Mouse (Mus musculus) erythroid progenitor cell, adult 5-6 weeks (primary cell): ENCODE data around the gene Ctu2. TPM values are rescaled to one million over a fixed set of nuclear protein-coding genes. Genes with fewer than 3 reads are reported as not detected.

Source experiments
- ATAC-seq: replicated peaks from 2 replicates; pipeline ENCODE4 v1.8.0; 2016; ENCODE audit warnings: moderate number of reproducible peaks, mild to moderate bottlenecking, moderate TSS enrichment, inconsistent platforms; ENCODE audit not compliant: poor library complexity, low FRiP score, severe bottlenecking
- total RNA-seq, 2 experiments: library from RNA; stranded (forward) in 1 of 2; stranded (reverse) in 1 of 2; fragments of 150-400 nt in 1 of 2; fragments of 186-747, 209-891 nt in 1 of 2; gene quantifications; 2 replicates each; pipeline versions ENCODE4 v1.2.3 to v1.2.4; 2015 to 2017; ENCODE audit warnings: low replicate concordance in 2 of 2

Gene Ctu2
- 7.1 and 9.7 TPM in 2 replicates for total RNA-seq (2015; ENCODE audit: low replicate concordance)
- total RNA-seq (2017; ENCODE audit: low replicate concordance) = 0.23 and 0.51 TPM in 2 replicates

GRCm38 (mm10) chr8:122475580-122476320 is at the start of gene Ctu2, which contains the start of gene Rnf166:
Ctu2 (plus strand) TSS chr8:122476143.
Rnf166 (minus strand) TSS chr8:122476064.
- peak; percentile 86 for ATAC-seq

GRCm38 (mm10) chr8:122426145-122426544 is 49.8 kb upstream of the Ctu2 start:
- no peak for ATAC-seq

- ATAC-seq = no peak
Observed at GRCm38 (mm10) chr8:122427607-122428006, 48.3 kb upstream of the Ctu2 start.

DNA sequence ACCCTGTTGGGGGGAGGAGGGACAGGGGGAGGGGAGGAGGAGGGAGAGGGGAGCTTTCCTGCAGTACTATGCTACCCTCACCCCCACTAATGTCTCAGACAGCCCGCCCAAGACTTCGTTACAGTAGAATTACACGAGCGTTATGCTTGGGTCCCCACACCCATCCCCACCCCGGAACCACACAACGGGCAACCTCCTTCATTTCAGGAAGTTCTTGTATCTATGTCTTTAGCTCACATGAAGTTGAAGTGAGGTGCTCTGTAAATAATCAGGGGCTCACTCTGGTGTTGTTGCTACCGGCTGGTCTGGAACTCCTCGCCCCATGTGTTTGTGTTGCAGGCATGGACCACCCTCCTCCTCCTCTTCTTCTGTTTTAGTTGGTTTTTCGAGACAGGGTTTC is 47.8 kb upstream of the Ctu2 start:
- no peak for ATAC-seq

DNA sequence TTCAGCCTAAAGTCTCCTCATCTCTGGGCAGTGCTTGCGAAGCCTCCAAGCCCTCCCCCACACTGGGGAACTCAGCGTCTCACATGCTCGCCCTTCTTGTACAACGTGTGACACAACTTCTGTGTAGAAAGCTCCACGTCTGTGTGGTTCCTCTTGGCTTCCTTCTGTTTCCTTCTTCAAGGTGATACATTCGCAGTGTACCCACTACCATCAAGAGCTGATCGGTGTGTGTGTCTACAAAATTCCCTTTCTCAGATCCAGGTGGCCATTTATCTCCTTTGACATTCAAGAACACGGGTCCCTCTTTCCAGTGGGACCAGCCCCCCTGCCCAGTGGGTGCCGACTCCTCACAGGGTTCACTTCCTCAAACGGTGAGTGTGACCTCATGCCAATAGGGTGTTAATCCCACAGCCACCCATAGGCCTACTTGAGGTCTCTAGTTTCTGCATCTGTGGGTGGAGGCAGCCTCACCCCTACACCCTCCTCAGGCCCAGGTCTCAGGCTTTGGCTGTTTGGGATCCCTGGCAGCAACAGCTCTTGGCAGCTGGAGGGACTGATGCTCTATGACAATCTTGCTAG is 45.8 kb upstream of the Ctu2 start:
- no peak for ATAC-seq

DNA sequence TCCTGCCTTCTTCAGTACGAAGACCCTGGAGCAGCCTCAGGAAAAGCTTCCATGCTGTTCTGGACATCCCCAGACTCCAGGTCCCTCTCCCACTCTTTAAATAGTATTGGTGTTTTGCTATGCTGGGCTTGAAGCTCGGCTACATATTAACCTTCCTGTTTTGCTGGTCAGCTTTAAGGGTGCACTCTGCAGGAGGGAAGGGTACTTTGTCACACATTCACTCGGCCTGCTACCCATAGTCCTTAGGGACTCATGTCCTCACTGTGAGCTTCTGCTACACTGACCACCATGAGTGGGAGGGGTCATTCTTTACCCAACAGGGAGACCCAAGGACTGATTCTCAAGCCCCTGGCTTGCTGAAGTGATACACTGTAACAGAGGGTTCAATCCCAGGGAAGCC is 45.3 kb upstream of the Ctu2 start:
- no peak for ATAC-seq

DNA sequence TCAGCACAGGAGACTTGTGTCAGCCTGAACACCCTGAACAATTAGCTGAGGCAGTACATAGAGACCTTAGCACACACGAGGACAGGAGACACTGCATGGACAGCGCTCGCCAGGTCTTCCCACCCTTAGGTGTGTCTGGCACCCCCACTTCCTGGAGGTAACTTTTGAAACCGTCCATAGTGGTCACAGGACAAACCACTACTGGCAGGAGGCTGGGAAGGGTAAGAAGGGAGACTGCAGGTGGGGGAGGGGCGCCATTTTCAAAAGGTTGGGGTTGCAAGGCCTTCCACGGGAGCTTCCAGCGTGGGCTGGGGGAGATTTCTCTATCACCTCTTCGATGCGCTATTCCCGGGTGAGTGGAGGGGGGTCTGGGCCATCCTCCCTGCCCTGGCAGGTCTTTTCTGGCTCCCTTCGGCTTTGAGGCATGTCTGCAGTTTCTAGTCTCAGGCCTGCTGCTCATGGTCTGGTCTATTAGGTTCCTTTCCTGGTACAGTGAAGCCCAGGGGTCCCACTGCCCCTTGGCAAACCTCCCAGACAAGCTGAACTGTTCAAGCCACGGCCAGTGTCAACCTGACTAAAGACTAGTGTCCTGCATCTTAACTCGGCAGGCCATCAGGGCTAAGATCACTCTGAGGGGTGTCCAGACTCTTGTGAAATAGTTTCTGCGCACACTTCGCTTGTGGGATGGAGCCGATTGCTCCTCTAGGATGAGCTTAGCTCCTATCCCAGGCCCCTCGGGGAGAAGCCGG is 44.1 kb upstream of the Ctu2 start:
- ATAC-seq = no peak

GRCm38 (mm10) chr8:122432443-122433268 is 43.3 kb upstream of the Ctu2 start, which contains the start of gene Cyba:
Cyba (minus strand) TSS chr8:122432930.
- ATAC-seq = no peak

DNA sequence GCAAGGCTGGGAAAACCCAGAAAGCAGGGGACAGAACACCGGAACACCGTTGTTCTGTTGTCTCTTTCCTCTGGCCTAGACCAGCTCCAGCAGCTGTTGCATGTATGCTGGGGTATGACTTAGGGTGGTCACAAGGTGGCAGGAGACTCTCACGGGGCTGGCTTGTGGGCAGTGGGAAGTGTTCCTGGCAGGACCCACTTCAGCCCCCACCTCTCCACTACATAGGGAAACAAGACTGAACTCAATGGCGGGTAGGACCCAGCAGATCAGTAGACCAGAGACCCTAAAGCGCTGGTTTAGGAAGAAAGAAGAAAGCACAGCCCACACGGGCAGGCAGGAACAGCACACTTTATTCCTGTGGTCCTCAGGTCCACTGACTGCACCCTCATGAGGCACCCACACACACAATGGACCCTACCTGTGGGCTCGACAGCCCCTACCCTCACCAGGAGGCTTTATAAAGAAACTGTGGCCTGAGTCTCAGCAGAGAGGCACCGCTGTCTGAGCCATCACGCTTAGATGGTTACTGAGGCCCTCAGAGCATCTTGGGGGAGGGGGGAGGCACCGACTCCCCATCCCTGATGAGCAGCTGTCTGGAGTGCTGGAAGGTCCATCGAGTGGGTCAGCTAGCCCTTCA is 42.6 kb upstream of the Ctu2 start:
- no peak for ATAC-seq

GRCm38 (mm10) chr8:122435375-122435774 is 40.6 kb upstream of the Ctu2 start:
- ATAC-seq = no peak

DNA sequence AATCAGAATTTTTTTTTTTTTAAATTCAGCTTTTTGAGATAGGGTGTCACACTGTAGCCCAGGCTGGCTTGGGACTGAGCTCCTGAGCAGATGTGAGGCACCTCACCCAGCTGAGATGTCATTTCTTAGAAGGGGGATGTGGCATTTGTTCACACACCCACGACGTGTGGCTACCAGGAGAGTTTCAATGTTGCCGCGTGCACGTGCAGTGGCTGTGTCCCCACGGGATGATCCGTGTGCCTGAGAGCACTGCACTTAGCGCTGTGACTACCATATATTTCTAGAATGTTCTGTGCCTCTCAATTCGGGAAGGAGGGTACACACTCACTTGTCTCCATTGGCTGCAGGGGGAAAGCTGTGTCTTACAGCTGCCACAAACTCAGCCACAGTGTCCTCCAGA is 39.8 kb upstream of the Ctu2 start:
- no peak for ATAC-seq

DNA sequence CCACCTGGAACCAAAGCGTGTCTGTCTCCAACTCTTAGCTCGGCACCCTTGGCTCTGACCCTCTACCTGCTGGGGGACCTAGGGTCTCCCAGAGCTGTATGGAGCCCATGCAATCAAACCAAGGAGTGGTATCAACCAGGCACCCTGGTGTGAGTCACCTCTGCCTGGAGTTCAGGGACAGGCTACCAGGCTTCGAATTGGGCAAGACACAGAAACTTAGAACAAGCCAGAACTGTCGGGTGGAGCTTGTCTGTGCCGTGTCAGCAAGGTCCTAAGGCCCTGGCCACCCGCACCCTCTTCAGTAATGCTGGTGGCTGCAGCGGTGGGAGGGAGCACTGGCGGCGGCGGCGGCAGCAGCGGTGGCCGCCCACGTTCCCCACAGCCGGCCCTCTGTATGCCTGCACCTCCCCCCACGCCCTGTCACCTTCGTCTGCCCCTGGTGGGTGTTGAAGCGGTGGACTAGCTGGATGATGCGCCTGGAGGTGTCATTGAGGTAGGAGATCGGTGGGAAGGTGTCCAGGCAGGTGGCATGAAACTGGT is 39.3 kb upstream of the Ctu2 start:
- no peak for ATAC-seq

DNA sequence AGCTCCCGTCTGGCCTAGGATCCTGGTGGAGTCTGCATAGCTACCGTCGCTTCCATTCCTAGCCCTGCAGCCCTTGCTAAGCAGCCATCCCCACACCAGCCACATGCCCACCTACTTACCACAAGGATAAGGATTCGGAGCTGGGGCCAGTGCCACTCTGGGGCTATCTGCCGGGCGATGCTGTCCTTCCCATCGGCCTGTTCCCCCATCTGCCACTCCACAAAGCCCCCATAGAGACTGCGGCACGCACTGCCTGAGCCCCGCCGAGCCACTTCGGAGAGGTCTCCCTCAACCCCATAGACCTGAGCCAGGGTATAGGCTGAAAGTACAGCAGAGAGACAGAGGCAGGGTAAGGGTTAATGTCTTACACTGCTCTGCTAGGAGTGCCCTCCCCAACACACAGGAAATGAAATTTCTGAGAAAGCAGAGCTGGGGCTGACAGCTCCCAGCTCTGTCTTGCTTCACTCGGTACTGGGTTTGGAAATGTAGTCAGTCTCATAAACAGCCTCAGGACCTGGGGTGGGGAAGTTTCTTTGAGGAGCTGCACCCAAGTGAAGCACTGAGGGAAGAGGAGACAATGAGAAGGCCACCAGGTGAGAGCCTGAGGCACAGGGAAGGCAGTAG is 38.1 kb upstream of the Ctu2 start:
- no peak for ATAC-seq

- ATAC-seq = no peak
Observed at GRCm38 (mm10) chr8:122439336-122439735, 36.6 kb upstream of the Ctu2 start.

DNA sequence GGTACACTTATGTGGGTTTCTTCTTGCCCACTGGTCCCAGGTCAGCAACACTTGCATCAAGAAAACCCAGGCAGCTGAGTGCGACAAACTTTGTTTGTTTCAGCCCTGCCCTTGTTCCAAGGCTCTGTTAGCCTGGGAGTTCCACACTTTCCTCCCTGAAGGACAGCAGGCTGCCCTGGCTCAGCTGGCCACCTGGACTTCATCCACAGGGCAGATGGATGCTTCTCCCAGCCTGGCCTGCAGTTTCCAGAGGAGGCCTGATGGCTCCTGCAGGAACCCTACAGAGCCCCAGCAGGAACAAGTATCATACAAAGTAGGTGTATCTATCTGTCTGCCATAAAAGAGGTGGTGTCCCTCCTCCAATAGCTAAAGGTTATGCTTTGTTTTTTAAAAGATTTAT is 34.6 kb upstream of the Ctu2 start:
- no peak for ATAC-seq

DNA sequence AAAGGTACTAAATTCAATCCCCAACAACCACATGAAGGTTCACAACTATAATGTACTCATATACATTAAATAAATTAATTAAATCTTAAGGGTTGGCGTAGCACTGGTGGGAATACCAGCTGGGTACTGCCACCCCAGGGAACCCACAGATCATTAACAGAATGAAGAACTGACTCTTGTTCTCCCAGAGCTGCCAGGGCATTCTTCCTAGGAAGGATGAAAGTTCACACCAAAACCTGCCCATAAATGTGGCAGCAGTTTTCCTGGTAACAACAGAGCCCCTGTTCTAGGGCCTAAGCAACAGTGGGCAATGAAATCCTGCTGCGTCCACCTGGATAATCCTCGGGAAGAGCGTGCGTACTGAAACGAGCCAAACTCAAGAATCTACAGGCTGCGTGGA is 33.6 kb upstream of the Ctu2 start:
- ATAC-seq = no peak

GRCm38 (mm10) chr8:122442781-122443180 is 33.2 kb upstream of the Ctu2 start:
- no peak for ATAC-seq

GRCm38 (mm10) chr8:122443262-122444006 is 32.5 kb upstream of the Ctu2 start, which contains the start of gene Mvd:
Mvd (minus strand) TSS chr8:122443422.
- ATAC-seq = peak; percentile 92
